Mouse (Mus musculus) spleen, adult 2 months (tissue): Measurements from ENCODE around the gene Dph1. TPM values are rescaled to one million over a fixed set of nuclear protein-coding genes. Genes with fewer than 3 reads are reported as not detected.

Experiments
- DNase-seq, 2 experiments: peaks; one replicate each; pipeline versions ENCODE4 v3.0.0 to v3.0.0-alpha.2; 2012 to 2021; ENCODE audit warnings: low spot score in 2 of 2, low read depth in 1 of 2
- H3K27ac ChIP-seq: fragments of 200-500 bp; 2 replicates; pipeline ENCODE4 v1.5.1; 2012; ENCODE audit warnings: low read length, inconsistent platforms; ENCODE audit not compliant: insufficient read depth
- H3K27me3 ChIP-seq: fragments of 200-500 bp; 2 replicates; pipeline ENCODE4 v1.6.1; 2012; ENCODE audit warnings: mild to moderate bottlenecking, moderate library complexity, low read length, inconsistent platforms; ENCODE audit not compliant: control insufficient read depth, insufficient read depth
- H3K36me3 ChIP-seq: fragments of 200-500 bp; 2 replicates; pipeline ENCODE4 v1.6.1; 2012; ENCODE audit warnings: mild to moderate bottlenecking, low read length, inconsistent platforms; ENCODE audit not compliant: control insufficient read depth, insufficient read depth
- H3K4me1 ChIP-seq: fragments of 200-500 bp; 2 replicates; pipeline ENCODE4 v1.6.1; 2011; ENCODE audit warnings: inconsistent platforms; ENCODE audit not compliant: control insufficient read depth, insufficient read depth, insufficient read length
- H3K4me3 ChIP-seq: fragments of 200-500 bp; 2 replicates; pipeline ENCODE4 v1.5.1; 2011; ENCODE audit warnings: mild to moderate bottlenecking, inconsistent platforms; ENCODE audit not compliant: insufficient read depth, insufficient read length; ENCODE audit errors: extremely low read depth
- CTCF ChIP-seq: fragments of 200-500 bp; IDR thresholded peaks from 2 replicates; pipeline ENCODE4 v1.5.1; 2011; ENCODE audit warnings: mild to moderate bottlenecking, inconsistent platforms; ENCODE audit not compliant: insufficient read depth, insufficient read length, insufficient replicate concordance; ENCODE audit errors: extremely low read depth
- POLR2A ChIP-seq: fragments of 200-500 bp; IDR thresholded peaks from 2 replicates; pipeline ENCODE4 v1.6.1; 2011; ENCODE audit warnings: low read depth, low read length, inconsistent platforms
- WGBS: fragments of 180-500 bp; shearing (Covaris S2); methylation state at CpG from one replicate; pipeline ENCODE4 v1.1.7; 2018; 5-methylcytosine and 5-hydroxymethylcytosine counted together
- polyA plus RNA-seq: library from polyadenylated mRNA; depleted of rRNA; stranded (reverse); fragments of >200 nt; gene quantifications from 2 replicates; pipeline ENCODE4 v1.2.3, GENCODE M21; 2012

Dph1 gene
- polyA plus RNA-seq, 1 experiment: 29.2 TPM

- no peaks in the 10 kb centered on the region for H3K27me3 ChIP-seq
- H3K4me3 ChIP-seq: no peak overlapping the region
- TF ChIP-seq POLR2A (no peak), CTCF (no peak)
- H3K27ac ChIP-seq: no peak overlapping the region
- WGBS: 26% methylated on average over 9 of the region's 9 CpGs
- no peak for DNase-seq
- H3K36me3 ChIP-seq: no peaks in the 10 kb centered on the region
- H3K4me1 ChIP-seq: peaks cover 7% of the 10 kb centered on the region; the same call in 1 of the 2 replicates
Observed at GRCm38 (mm10) chr11:75204472-75204871, 13.4 kb upstream of the Dph1 start.

GRCm38 (mm10) chr11:75203926-75204325, 12.9 kb upstream of the Dph1 start:
- Histone ChIP-seq H3K27ac (no peak overlapping the region), H3K27me3 (no peaks in the 10 kb centered on the region), H3K4me3 (no peak overlapping the region), H3K36me3 (no peaks in the 10 kb centered on the region), H3K4me1 (peaks cover 7% of the 10 kb centered on the region; the same call in 1 of the 2 replicates)
- no peak for TF ChIP-seq POLR2A
- TF ChIP-seq CTCF: no peak
- DNase-seq: no peak
- WGBS: 89% methylated on average over 4 of the region's 4 CpGs

GRCm38 (mm10) chr11:75201721-75202120, 10.7 kb upstream of the Dph1 start:
- Histone ChIP-seq H3K4me1 (peaks cover 10% of the 10 kb centered on the region; the same call in 1 of the 2 replicates), H3K36me3 (no peaks in the 10 kb centered on the region), H3K27me3 (no peaks in the 10 kb centered on the region), H3K27ac (no peak overlapping the region), H3K4me3 (no peak overlapping the region)
- WGBS: 84% methylated on average over 8 of the region's 8 CpGs
- TF ChIP-seq POLR2A (no peak), CTCF (no peak)
- DNase-seq: no peak

GRCm38 (mm10) chr11:75200935-75201334, 9.9 kb upstream of the Dph1 start:
- H3K27me3 ChIP-seq: no peaks in the 10 kb centered on the region
- H3K27ac ChIP-seq: no peak overlapping the region
- no peak for DNase-seq
- H3K4me3 ChIP-seq: no peak overlapping the region
- peaks cover 4% of the 10 kb centered on the region; the same call in 1 of the 2 replicates for H3K4me1 ChIP-seq
- TF ChIP-seq CTCF (no peak), POLR2A (no peak)
- no peaks in the 10 kb centered on the region for H3K36me3 ChIP-seq
- WGBS: 84% methylated on average over 12 of the region's 12 CpGs

DNA sequence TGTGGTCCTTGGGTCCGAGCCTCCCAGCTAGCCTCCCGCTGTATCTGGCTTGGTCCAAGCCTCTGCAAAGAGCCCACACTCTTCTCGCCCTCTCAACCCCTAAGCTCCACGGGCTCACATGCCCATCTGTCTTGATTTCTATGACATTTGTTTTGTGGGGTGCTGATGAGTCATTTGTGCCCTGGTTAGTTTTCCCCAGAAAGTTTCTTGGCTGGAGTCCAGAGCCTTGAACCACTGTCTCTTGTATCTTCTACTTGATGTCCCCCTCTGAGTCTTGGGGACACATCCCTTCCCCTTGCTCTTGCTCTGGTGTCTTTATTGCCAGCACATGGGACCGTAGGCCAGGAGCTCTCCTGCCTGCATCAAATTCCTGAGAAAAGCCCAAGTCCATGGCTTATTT, 8.9 kb upstream of the Dph1 start:
- no peak overlapping the region for H3K27ac ChIP-seq
- no peak for DNase-seq
- no peaks in the 10 kb centered on the region for H3K36me3 ChIP-seq
- peaks cover 2% of the 10 kb centered on the region; the same call in 1 of the 2 replicates for H3K27me3 ChIP-seq
- H3K4me1 ChIP-seq: peaks cover 6% of the 10 kb centered on the region; the same call in 1 of the 2 replicates
- TF ChIP-seq POLR2A (no peak), CTCF (no peak)
- H3K4me3 ChIP-seq: no peak overlapping the region
- WGBS: 68% methylated on average over 5 of the region's 5 CpGs

- H3K4me3 ChIP-seq: no peak overlapping the region
- TF ChIP-seq CTCF (no peak), POLR2A (no peak)
- WGBS: 93% methylated on average over 4 of the region's 4 CpGs
- H3K27ac ChIP-seq: no peak overlapping the region
- DNase-seq: no peak
- no peaks in the 10 kb centered on the region for H3K36me3 ChIP-seq
- peaks cover 13% of the 10 kb centered on the region for H3K4me1 ChIP-seq
- H3K27me3 ChIP-seq: peaks cover 10% of the 10 kb centered on the region
Observed at GRCm38 (mm10) chr11:75198792-75199191, 7.8 kb upstream of the Dph1 start.

DNA sequence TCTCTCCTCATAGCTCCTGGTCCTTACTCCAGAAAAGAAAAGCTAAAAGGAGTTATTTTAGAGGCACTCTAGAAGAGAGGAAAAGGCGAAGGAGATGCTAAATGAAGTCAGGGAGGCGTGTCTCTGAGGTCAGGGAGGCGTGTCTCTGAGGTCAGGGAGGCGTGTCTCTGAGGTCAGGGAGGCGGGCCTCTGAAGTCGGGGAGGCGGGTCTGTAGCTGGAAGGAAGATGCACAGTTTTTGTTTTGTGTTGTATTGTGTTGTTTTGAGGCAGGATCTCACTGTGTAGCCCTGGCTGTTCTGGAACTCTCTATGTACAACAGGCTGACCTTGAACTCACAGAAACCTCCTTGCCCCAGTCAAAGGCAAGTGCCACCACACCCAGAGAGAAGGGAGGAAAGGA, 6.9 kb upstream of the Dph1 start:
- Histone ChIP-seq H3K4me3 (no peak overlapping the region), H3K36me3 (no peaks in the 10 kb centered on the region), H3K4me1 (peaks cover 13% of the 10 kb centered on the region), H3K27ac (no peak overlapping the region), H3K27me3 (peaks cover 13% of the 10 kb centered on the region)
- 57% methylated on average over 7 of the region's 7 CpGs for WGBS
- no peak for DNase-seq
- TF ChIP-seq CTCF (no peak), POLR2A (no peak)
